Mouse (Mus musculus) erythroid progenitor cell, adult 5-6 weeks (primary cell): Measurements from ENCODE around the gene Lasp1. TPM values are rescaled to one million over a fixed set of nuclear protein-coding genes. Genes with fewer than 3 reads are reported as not detected.
"Not testable (repeated sequence)": the region's sequence is repeated elsewhere in the genome, so short reads cannot be mapped to it uniquely, and the experiment has no call there.

Experiments used
- ATAC-seq: replicated peaks from 2 replicates; pipeline ENCODE4 v1.8.0; 2016; ENCODE audit warnings: moderate number of reproducible peaks, mild to moderate bottlenecking, moderate TSS enrichment, inconsistent platforms; ENCODE audit not compliant: poor library complexity, low FRiP score, severe bottlenecking
- total RNA-seq, 2 experiments: library from RNA; stranded (forward) in 1 of 2; stranded (reverse) in 1 of 2; fragments of 150-400 nt in 1 of 2; fragments of 186-747, 209-891 nt in 1 of 2; gene quantifications; 2 replicates each; pipeline versions ENCODE4 v1.2.3 to v1.2.4; 2015 to 2017; ENCODE audit warnings: low replicate concordance in 2 of 2

Lasp1 gene
- total RNA-seq, 2 experiments from 2014 or later = 14.8 to 28.9 TPM

- no peak for ATAC-seq
Observed at GRCm38 (mm10) chr11:97822840-97823603, 24.2 kb downstream of the Lasp1 start.

GRCm38 (mm10) chr11:97824168-97824567 is 25.4 kb downstream of the Lasp1 start:
- ATAC-seq = no peak

GRCm38 (mm10) chr11:97824895-97825294 is 26.1 kb downstream of the Lasp1 start:
- no peak for ATAC-seq

- no peak for ATAC-seq
Observed at GRCm38 (mm10) chr11:97825295-97825694, 26.5 kb downstream of the Lasp1 start.

- ATAC-seq = no peak
Observed at GRCm38 (mm10) chr11:97825971-97826370, 27.2 kb downstream of the Lasp1 start.

GRCm38 (mm10) chr11:97826414-97826813 is 27.6 kb downstream of the Lasp1 start:
- ATAC-seq = no peak

GRCm38 (mm10) chr11:97827654-97828053 is 28.9 kb downstream of the Lasp1 start:
- ATAC-seq = no peak

GRCm38 (mm10) chr11:97829365-97829764 is 30.6 kb downstream of the Lasp1 start:
- no peak for ATAC-seq

- ATAC-seq = no peak
Observed at GRCm38 (mm10) chr11:97829913-97830476, 31.2 kb downstream of the Lasp1 start.

- no peak for ATAC-seq
Observed at GRCm38 (mm10) chr11:97830501-97830900, 31.7 kb downstream of the Lasp1 start.

- ATAC-seq = no peak
Observed at GRCm38 (mm10) chr11:97832001-97832400, 33.2 kb downstream of the Lasp1 start.

GRCm38 (mm10) chr11:97833352-97833751 is 34.6 kb downstream of the Lasp1 start:
- no peak for ATAC-seq

GRCm38 (mm10) chr11:97836541-97836940 is 37.7 kb downstream of the Lasp1 start:
- no peak for ATAC-seq

GRCm38 (mm10) chr11:97837051-97837450 is 38.3 kb downstream of the Lasp1 start:
- not testable (repeated sequence) for ATAC-seq

- no peak for ATAC-seq
Observed at GRCm38 (mm10) chr11:97837641-97838149, 38.9 kb downstream of the Lasp1 start.

GRCm38 (mm10) chr11:97838779-97839440 is 40.1 kb downstream of the Lasp1 start:
- ATAC-seq = no peak

- ATAC-seq = no peak
Observed at GRCm38 (mm10) chr11:97839441-97840134, 40.8 kb downstream of the Lasp1 start.

- no peak for ATAC-seq
Observed at GRCm38 (mm10) chr11:97840135-97840490, 41.3 kb downstream of the Lasp1 start.

- no peak for ATAC-seq
Observed at GRCm38 (mm10) chr11:97840539-97840954, 41.7 kb downstream of the Lasp1 start, which contains the start of gene B230217C12Rik. Gene B230217C12Rik, plus strand, starts transcription at chr11:97840780.

GRCm38 (mm10) chr11:97840991-97841661 is 42.3 kb downstream of the Lasp1 start:
- ATAC-seq = no peak
